Mouse (Mus musculus) MEL (cell line): Measurements from ENCODE around the gene Ncaph2.

Experiments
- CTCF ChIP-seq, 3 experiments: IDR thresholded peaks in 2 of 3; conservative IDR thresholded peaks in 1 of 3; 2 replicates each; pipeline ENCODE4 v1.5.1; 2011 to 2012; ENCODE audit warnings: low read length in 3 of 3, low read depth in 2 of 3, mild to moderate bottlenecking in 2 of 3, improper control_type of control experiment in 1 of 3, inconsistent platforms in 1 of 3, mixed read lengths in 1 of 3, moderate library complexity in 1 of 3; ENCODE audit not compliant: control insufficient read depth in 1 of 3, insufficient read depth in 1 of 3, poor library complexity in 1 of 3, severe bottlenecking in 1 of 3
- GATA1 ChIP-seq: IDR thresholded peaks from 2 replicates; pipeline ENCODE4 v1.6.1; 2011; ENCODE audit warnings: low read depth, low read length, improper control_type of control experiment
- JUND ChIP-seq: IDR thresholded peaks from 2 replicates; pipeline ENCODE4 v1.6.1; 2011; ENCODE audit warnings: low read depth, mild to moderate bottlenecking, improper control_type of control experiment, low read length

DNA sequence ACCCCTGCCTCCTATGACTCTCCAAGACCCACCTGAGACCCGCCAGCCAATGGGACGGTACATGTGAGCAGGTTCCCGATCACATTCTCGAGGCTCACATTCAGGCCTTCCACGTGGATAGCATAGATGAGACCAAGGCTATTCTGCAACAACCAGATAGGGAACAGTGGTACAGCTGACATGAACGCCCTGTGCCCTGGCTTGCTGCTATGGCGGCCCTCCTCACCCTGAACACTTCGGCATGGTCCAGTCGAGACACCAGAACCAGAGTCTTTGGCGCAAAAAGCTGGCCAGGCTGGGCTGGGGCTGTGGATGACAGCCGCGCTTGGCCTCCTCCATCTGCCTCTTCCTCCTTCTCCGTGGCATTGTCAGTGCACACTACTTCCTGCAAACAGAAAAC lies 48.1 kb upstream of the Ncaph2 start:
- TF ChIP-seq CTCF (IDR thresholded peaks at IDR 0.05 in 2 of 3, conservative IDR thresholded peaks at IDR 0.05 in 1 of 3; ENCODE audit: control insufficient read depth in 1 of 3, insufficient read depth in 1 of 3, low read depth in 2 of 3, low read length in 3 of 3, poor library complexity in 1 of 3, severe bottlenecking in 1 of 3) (no peak), GATA1 (no peak), JUND (no peak)
